Mouse (Mus musculus): ENCODE data around the gene Gpr183. TPM values are rescaled to one million over a fixed set of nuclear protein-coding genes. Genes with fewer than 3 reads are reported as not detected.
A peak's percentile ranks its signal among the peaks of the same experiment; 100 is the strongest.

Gpr183 gene
- total RNA-seq, 2 experiments from 2014 or later = 0.36 to 0.46 TPM

GRCm38 (mm10) chr14:121987691-121988090, 22.7 kb upstream of the Gpr183 start:
- no peak for DNase-seq

- DNase-seq = peak in 1 of 2 experiments; percentile 15
These were observed 22.3 kb upstream of the Gpr183 start for GRCm38 (mm10) chr14:121987287-121987686.

GRCm38 (mm10) chr14:121986028-121986427, 21.0 kb upstream of the Gpr183 start:
- DNase-seq = no peak

DNA sequence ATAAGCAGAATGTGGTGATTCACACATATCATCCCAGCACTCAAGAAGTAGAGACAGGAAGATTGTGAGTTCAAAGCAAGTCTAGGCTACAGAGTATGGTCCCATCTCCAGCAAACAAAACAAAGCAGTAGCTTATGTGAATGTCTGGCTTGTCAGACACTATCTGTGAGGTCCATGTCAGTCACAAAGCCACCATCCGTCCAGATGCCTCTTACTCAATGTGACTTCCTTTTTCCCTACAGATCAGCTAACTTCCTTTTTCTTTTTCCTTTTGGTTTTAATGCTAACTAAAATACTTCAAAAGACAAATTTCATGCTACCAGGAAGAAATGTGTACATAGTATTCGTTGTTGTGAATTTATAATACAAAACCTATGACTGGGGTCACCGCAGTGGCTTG, 20.5 kb upstream of the Gpr183 start:
- DNase-seq = no peak

DNA sequence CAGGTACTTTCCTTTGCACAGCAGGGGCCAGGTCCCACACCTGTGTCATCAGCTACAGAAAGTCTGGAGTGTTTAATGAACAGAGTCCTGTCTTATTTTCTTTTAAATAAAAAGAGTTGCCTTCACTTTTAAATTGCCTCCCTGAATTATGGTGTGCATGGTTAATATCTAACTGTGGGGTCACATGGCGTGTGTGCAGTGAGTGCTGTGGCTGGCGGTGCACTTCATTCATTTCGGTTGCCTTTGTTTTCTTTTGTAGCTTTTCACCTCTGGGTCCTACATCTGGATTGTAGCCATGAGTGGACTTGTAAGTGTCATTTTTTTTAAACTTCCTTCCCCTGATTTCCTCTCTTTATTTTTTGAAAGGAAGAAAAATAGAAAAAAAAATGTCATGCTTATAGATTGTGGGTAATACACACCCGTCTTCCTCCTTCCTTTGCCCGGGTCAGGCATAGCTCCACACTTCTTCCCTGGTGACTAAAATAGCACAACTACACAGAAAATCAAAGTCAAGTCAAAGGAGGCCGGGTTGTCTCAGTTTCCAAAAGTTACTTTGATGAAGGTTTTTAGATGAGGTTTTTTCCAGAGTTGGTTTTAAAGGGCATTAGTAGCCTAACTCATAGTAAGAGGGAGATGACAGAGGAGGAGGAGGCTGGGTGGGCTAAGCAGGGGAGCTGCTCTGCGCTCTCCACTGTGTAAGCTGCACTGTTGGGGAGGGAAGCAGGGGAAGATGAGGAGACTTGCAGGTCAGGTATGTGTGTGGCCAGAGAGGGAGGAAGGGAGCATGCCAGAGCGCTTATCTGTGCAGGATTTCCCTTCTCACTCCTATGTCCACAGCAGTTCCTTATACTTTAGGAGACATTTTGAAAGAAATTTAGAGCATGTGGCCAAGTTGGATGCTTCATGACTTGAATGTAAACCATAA, 18.3 kb upstream of the Gpr183 start:
- no peak for DNase-seq

- DNase-seq = no peak
These were observed 16.5 kb upstream of the Gpr183 start for GRCm38 (mm10) chr14:121981531-121981930.

DNA sequence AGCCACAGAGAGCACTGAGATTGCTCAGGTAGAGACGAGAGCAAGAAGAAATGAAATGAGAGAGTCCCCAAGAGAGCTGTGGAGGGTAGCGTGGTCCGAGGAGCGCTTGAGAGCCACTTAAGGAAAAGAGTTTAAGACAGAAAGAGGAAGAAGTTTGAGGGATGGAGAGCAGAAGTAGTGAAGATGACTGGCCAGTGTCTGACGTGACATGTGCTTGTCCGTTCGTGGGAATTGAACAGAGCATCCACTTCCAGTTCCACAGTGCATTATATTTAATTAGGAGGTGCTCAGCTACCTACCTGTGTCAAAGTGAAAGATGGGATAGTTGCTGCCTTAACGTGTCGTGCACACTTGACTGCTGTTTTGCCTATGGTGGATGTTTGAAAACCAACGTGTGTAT, 8.1 kb upstream of the Gpr183 start:
- DNase-seq = no peak

DNA sequence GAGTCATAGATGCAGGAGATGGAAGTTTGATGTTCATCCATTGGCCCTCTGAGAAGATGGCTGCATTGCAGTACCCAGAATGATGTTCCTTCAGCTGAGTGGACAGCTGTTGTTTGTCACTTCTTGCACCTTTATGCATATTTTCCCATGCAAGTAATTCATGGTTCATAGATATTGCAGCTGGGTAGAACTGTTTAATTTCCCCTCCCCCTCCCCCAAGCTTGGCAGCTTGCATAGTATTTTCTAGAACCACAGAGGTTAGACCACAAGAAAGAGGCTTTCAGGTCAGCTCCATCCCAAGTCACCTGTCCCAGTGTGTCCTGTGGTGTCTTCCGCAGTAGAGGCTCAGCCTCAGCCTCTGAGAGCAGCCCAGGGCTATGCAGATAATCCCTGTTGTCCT, 5.4 kb upstream of the Gpr183 start:
- no peak for DNase-seq

- DNase-seq = no peak
These were observed 2.1 kb upstream of the Gpr183 start for GRCm38 (mm10) chr14:121967095-121967494.

DNA sequence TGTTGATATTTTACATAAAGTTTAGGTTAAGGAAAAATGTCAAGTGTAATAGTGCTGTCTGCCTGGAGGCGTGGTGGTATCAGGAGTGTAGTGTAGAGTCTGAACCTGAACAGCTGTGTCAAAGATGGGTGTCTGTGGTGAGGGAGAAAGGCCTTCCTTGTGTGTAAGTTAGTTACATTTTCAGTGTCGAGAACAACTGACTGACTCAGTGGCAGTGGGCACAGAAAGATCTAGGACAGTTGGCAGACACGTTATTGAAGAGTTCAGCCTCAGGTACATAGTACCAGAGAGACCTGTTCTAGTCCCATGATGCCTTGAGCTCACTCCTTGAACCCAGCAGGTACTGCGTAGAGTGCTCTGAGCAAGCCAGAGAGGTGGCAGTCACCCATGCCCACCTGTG, 466 bp upstream of the Gpr183 start:
- DNase-seq = no peak

DNA sequence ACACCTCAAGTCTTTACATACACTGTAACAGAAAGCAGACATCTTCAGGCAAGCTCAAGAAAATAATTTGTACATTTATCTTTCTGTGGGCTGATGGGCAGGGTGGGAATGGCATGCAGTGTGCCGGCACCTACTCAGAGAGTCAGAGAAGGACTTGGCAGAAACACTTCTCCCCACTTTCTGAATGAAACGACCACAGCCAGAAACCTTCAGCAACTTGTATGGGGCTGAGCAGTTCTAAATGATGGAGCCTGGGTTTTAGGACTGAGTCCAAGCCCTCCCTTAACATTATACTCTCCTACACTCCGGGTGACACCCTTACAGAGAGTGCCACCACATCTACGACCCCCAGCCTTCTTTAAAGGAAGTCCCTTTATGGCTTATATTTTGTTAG, 1.1 kb downstream of the Gpr183 start:
- DNase-seq = no peak

- no peak for DNase-seq
These were observed 1.6 kb downstream of the Gpr183 start for GRCm38 (mm10) chr14:121963251-121963941.

DNA sequence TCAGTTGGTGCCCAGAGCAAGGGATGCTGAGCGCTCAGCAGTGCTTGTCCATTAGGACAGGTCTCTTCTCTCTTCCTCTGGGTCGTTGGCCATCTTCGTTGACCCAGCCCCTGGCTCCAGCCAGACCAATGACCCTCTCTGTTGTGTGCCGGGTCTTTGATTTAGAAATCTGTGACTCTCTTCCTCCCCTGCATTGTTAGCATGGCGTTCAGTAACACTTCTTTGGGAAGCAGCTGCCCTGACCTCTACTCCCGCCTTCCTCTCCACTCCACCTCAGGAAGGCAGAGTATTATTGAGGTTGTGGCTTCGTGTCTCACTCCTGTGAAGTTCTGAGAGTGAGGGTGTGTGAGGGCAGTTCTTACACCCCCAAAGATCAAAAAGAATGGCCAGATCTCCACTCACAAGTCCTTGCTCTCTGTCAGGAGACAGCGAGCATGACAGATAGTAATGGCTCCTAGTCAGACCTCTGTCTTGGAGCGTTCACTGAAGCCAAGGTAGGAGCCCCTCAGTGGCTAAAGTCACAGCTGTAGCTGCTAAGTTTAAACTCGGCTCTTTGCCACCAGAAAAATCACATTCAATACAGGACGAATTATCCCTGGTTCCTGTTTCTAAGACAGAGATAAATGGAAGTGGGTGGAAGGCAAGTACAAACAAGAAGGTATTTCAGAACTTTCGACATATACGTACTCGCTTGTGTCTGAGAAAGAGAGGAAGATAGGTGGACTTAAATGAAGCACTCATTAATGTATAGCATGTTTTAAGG, 2.7 kb downstream of the Gpr183 start:
- peak; percentile 11 to 17 for DNase-seq

DNA sequence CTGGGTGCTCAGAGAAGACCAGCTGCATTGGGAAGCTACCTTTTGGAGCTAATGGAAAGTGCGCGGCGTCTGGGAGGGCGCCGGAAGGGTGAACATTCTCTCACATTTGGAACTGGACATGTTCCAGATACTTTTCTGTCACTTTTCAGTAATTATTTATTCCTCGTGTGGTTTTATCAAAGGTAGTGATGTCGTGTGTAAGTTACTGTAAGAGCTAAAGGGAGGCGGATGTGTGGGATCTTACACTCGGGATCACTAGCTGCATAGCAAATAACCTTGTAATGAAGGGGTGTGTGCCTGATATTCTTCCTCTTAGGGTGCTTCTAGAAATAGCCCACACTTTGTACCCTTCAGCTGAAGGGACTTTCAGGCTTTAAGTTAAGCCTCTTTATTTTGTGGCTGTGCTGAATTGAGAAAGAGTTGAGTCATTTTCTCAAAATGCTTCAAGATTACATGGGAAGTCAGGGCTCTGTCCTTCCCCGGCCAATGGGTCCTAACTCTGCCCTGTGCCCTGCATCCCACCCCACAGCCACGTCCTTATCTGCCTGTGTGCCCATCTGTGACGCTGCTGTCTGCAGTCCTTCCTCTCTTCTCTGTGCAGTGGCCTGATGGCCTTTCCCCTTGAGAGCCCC, 3.4 kb downstream of the Gpr183 start:
- DNase-seq = no peak

DNA sequence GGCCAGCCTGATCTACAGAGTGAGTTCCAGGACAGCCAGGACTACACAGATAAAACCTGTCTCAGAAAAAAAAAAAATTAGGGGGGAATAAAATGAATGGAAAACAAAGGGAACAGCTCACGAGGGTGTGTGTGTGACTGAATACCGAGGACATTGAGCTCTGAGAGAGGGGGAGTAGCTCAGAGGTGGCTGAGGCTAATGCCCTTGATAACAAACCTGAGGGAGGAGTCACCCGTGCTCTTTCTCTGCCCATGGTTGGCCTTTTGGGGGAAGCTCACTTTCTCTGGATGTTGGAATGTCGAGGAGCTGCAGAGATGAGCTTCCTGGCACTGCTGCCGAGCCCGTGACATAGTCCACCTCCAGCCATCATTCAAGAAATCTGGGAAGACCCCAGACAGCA, 4.0 kb downstream of the Gpr183 start:
- no peak for DNase-seq

GRCm38 (mm10) chr14:121960531-121960930, 4.5 kb downstream of the Gpr183 start:
- no peak for DNase-seq

GRCm38 (mm10) chr14:121960031-121960430, 5.0 kb downstream of the Gpr183 start:
- DNase-seq = no peak

DNA sequence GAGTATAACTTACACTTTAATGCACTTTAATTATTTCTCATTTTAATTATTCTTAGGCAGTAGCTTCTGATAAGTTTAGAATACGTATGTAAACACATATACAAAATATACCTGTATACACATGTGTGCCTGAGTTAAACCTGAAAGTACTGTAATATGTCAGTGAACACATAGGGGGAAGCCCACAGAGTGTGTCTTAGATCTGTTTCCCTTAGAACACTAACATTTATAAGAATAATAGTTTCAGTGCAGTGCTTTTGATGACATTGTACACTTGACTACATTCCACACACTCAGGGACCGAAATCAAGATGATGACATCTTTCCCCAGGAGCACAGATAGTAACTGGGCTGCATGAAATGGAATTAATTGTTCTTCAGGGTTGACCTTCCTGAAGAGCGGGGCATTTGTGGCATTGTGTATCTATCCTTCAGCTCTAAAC, 5.4 kb downstream of the Gpr183 start:
- no peak for DNase-seq

DNA sequence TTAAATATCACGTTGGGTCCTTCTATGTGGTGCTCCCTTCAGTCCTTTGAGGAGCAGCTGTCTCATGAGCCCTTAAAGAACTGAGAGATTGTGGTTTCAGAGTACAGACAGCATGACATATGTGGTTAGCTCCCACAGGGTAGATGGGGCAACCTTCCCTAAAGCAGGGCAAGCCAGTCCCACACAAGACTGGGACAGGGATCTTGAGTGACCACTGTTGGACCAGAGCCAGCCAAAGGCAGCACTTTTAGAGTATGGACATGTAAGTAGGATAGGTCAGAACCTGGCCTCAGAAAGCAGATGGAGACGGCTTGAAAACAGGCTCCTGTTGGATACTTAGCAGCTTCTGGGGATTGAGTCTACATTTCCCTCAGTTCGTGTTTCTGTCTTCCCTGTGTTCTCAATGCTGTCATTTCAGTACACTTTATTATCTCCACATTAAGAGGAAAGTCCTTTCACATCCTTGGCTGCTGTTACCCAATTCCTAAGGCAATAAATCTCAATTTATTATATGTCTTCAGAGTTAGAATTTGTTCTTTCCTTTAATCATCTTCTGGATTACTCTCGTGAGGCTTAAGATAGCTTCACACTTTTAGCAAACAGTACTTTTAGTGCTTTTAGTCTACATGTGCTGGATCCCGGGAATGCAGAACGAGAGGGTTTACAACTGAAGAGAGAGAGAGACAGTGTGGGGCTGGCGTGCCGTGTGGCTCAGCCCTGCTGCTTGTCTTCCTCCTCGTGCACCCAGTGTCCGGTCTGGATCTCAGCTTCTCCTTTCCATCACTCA, 6.1 kb downstream of the Gpr183 start:
- peak in 1 of 2 experiments; percentile 20 for DNase-seq

- DNase-seq = no peak
These were observed 6.8 kb downstream of the Gpr183 start for GRCm38 (mm10) chr14:121958041-121958750.
